Mouse (Mus musculus) olfactory bulb, adult 2 months (tissue): Measurements from ENCODE around the gene Bicra.

ENCODE experiments used
- CTCF ChIP-seq: fragments of 200-500 bp; IDR thresholded peaks from 2 replicates; pipeline ENCODE4 v1.5.1; 2012; ENCODE audit warnings: low read depth, mild to moderate bottlenecking, low read length, moderate library complexity; ENCODE audit not compliant: insufficient read depth
- POLR2A ChIP-seq: fragments of 200-500 bp; IDR thresholded peaks from 2 replicates; pipeline ENCODE4 v1.6.1; 2012; ENCODE audit warnings: mild to moderate bottlenecking, low read depth, low read length, moderate library complexity; ENCODE audit not compliant: insufficient read depth

DNA sequence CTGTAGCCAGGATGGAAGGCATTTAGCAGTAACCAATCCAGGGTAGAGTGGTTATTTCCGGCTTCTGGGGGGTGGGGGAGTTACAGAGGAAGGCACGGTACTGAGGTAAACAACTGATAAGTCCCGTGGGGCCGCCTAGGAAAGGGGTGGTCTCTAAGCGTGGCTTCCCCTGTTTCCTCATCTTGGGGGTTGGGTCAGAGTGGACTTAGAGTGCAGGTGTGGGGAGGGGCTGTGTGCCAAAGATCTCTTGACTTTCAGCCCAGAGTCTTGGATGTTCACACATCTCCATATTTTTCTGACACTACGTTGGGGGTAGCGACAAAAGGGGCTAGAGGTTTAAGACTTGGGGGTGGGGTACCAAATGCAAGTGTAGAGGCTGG is 1.6 kb downstream of the Bicra start:
- TF ChIP-seq CTCF: no peak
- no peak for TF ChIP-seq POLR2A
